Mouse (Mus musculus) A20 (cell line): ENCODE results near the gene 2310061I04Rik.

Source experiments
- DNase-seq: peaks from one replicate; pipeline ENCODE4 v3.0.0-alpha.2; 2011; ENCODE audit warnings: low read depth, low spot score

Gene 2310061I04Rik

GRCm38 (mm10) chr17:35916297-35917142 is 19.3 kb upstream of the 2310061I04Rik start, which contains the start of the genes Mrps18b and Ppp1r10:
Mrps18b (minus strand) TSS chr17:35916389.
Ppp1r10 (plus strand) TSS chr17:35916434.
- DNase-seq: peak; percentile 100

- peak; percentile 59 for DNase-seq
Observed at GRCm38 (mm10) chr17:35915538-35916296, 18.5 kb upstream of the 2310061I04Rik start.

GRCm38 (mm10) chr17:35914975-35915374 is 17.7 kb upstream of the 2310061I04Rik start:
- peak; percentile 51 for DNase-seq

GRCm38 (mm10) chr17:35909919-35910369 is 12.7 kb upstream of the 2310061I04Rik start, which contains the start of gene Atat1:
Atat1 (minus strand) TSS chr17:35910075.
- peak; percentile 97 for DNase-seq

- DNase-seq: peak; percentile 53
Observed at GRCm38 (mm10) chr17:35909186-35909918, 12.1 kb upstream of the 2310061I04Rik start.

- DNase-seq: peak; percentile 45
Observed at GRCm38 (mm10) chr17:35907609-35908008, 10.4 kb upstream of the 2310061I04Rik start.

GRCm38 (mm10) chr17:35905587-35905986 is 8.4 kb upstream of the 2310061I04Rik start:
- no peak for DNase-seq

GRCm38 (mm10) chr17:35903992-35904355 is 6.7 kb upstream of the 2310061I04Rik start:
- no peak for DNase-seq

GRCm38 (mm10) chr17:35903343-35903991 is 6.2 kb upstream of the 2310061I04Rik start:
- DNase-seq: no peak

- no peak for DNase-seq
Observed at GRCm38 (mm10) chr17:35900636-35901035, 3.4 kb upstream of the 2310061I04Rik start.

GRCm38 (mm10) chr17:35897644-35898573 is 678 bp upstream of the 2310061I04Rik start:
- peak; percentile 88 for DNase-seq

GRCm38 (mm10) chr17:35887725-35888124 is 9.5 kb downstream of the 2310061I04Rik start:
- no peak for DNase-seq

- DNase-seq: no peak
Observed at GRCm38 (mm10) chr17:35883777-35884176, 13.5 kb downstream of the 2310061I04Rik start.

- DNase-seq: no peak
Observed at GRCm38 (mm10) chr17:35882924-35883323, 14.3 kb downstream of the 2310061I04Rik start.

GRCm38 (mm10) chr17:35879245-35880057 is 17.8 kb downstream of the 2310061I04Rik start, which contains the start of gene Dhx16:
Dhx16 (plus strand) TSS chr17:35879819.
- DNase-seq: peak; percentile 97

GRCm38 (mm10) chr17:35874721-35875120 is 22.5 kb downstream of the 2310061I04Rik start:
- no peak for DNase-seq

GRCm38 (mm10) chr17:35873774-35874519 is 23.3 kb downstream of the 2310061I04Rik start:
- peak; percentile 80 for DNase-seq
